Mouse (Mus musculus): ENCODE results near the gene Cdh1. TPM values are rescaled to one million over a fixed set of nuclear protein-coding genes. Genes with fewer than 3 reads are reported as not detected.

Cdh1 gene
- total RNA-seq, 1 experiment, result 254 TPM

- TF ChIP-seq CHD2 (IDR thresholded peaks at IDR 0.05; ENCODE audit: low read depth, low read length) (no peak), ZNF384 (IDR thresholded peaks at IDR 0.05; ENCODE audit: low read depth, low read length) (no peak), ZC3H11A (IDR thresholded peaks at IDR 0.05; ENCODE audit: borderline replicate concordance, low read depth, low read length) (no peak), MAFK (IDR thresholded peaks at IDR 0.05; ENCODE audit: insufficient read depth, low read depth, low read length) (no peak)
- H3K4me1 ChIP-seq (ENCODE audit: control insufficient read depth in 2 of 2, insufficient read depth in 2 of 2, low read length in 2 of 2, poor library complexity in 1 of 2), result no peaks in the 10 kb centered on the region
- H3K36me3 ChIP-seq (ENCODE audit: control insufficient read depth, insufficient read depth, low read length, poor library complexity, severe bottlenecking), result peaks cover 15% of the 10 kb centered on the region
- no peak overlapping the region for H3K27ac ChIP-seq (ENCODE audit: insufficient read depth, low read depth, low read length, poor library complexity, severe bottlenecking)
- no peaks in the 10 kb centered on the region for H3K9me3 ChIP-seq (ENCODE audit: control insufficient read depth, insufficient read depth, low read depth, low read length)
- H3K4me3 ChIP-seq (ENCODE audit: insufficient read depth in 1 of 2, low read depth in 1 of 2, low read length in 2 of 2, poor library complexity in 1 of 2, severe bottlenecking in 1 of 2), result no peak overlapping the region
- H3K9ac ChIP-seq (ENCODE audit: insufficient read depth, low read depth, low read length, poor library complexity, severe bottlenecking), result no peak overlapping the region
- no peak for DNase-seq (ENCODE audit: low read depth, low spot score)
- in situ Hi-C loops (cut with MboI; ENCODE audit: low sequenced_read_pairs in 2 of 2, unreplicated experiment in 2 of 2), result loop anchor here in 1 of 2 experiments (25.0 kb wide), 1 partner anchor 183 kb away; the partner anchor contains the start of gene Utp4
These were observed 101.2 kb downstream of the Cdh1 start for GRCm38 (mm10) chr8:106704199-106704900.

DNA sequence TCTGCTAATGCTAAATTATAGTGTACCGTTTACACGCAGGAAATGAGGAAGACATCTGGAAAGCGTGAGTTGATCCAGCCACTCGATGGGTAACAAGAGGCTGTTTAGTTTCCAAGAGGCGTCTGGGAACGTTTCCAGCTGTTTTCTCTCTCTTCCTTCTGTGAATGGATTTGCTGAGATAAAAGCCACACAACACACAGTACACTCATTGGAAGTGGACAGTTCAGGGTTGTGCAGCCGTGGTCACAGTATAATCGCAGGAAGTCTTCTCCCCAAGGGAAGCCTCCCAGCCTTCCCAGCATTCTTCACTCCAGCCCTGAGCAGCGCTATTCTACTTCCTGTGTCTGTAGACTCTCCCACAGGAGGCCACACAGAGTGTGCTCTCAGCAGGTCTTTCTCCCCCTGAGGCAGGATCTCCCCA lies 101.8 kb downstream of the Cdh1 start:
- Histone ChIP-seq H3K9ac (ENCODE audit: insufficient read depth, low read depth, low read length, poor library complexity, severe bottlenecking) (no peak overlapping the region), H3K36me3 (ENCODE audit: control insufficient read depth, insufficient read depth, low read length, poor library complexity, severe bottlenecking) (peaks cover 14% of the 10 kb centered on the region), H3K9me3 (ENCODE audit: control insufficient read depth, insufficient read depth, low read depth, low read length) (no peaks in the 10 kb centered on the region), H3K27ac (ENCODE audit: insufficient read depth, low read depth, low read length, poor library complexity, severe bottlenecking) (no peak overlapping the region), H3K4me1 (ENCODE audit: control insufficient read depth in 2 of 2, insufficient read depth in 2 of 2, low read length in 2 of 2, poor library complexity in 1 of 2) (no peaks in the 10 kb centered on the region), H3K4me3 (ENCODE audit: insufficient read depth in 1 of 2, low read depth in 1 of 2, low read length in 2 of 2, poor library complexity in 1 of 2, severe bottlenecking in 1 of 2) (no peak overlapping the region)
- no peak for DNase-seq (ENCODE audit: low read depth, low spot score)
- TF ChIP-seq ZC3H11A (IDR thresholded peaks at IDR 0.05; ENCODE audit: borderline replicate concordance, low read depth, low read length) (no peak), MAFK (IDR thresholded peaks at IDR 0.05; ENCODE audit: insufficient read depth, low read depth, low read length) (no peak), CHD2 (IDR thresholded peaks at IDR 0.05; ENCODE audit: low read depth, low read length) (no peak), ZNF384 (IDR thresholded peaks at IDR 0.05; ENCODE audit: low read depth, low read length) (no peak), HCFC1 (IDR thresholded peaks at IDR 0.05; ENCODE audit: borderline replicate concordance, insufficient read depth, low read length) (no peak)
- in situ Hi-C loops (cut with MboI; ENCODE audit: low sequenced_read_pairs in 2 of 2, unreplicated experiment in 2 of 2), result loop anchor here in 1 of 2 experiments (25.0 kb wide), 1 partner anchor 182 kb away; the partner anchor contains the start of gene Utp4

DNA sequence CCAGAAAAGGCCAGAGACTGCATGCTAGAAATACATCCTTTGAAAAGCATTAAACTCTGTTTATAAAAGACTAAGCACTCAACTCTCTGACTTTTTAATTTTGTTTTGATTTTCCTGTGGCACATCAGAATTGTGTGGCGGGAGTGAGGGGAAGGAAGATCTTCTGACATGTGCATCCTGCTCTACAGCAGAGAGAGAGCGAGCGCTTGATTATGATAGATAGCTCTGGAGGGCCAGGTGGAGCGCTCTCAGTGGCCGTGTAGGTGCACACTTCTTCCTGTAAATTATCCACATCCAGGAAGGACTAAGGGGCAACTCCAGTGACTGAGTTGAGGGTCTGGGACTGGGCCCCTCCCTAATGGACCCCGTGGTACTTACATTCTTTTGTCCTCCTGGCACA lies 103.0 kb downstream of the Cdh1 start:
- Histone ChIP-seq H3K36me3 (ENCODE audit: control insufficient read depth, insufficient read depth, low read length, poor library complexity, severe bottlenecking) (peaks cover 7% of the 10 kb centered on the region; the same call in 1 of the 2 replicates), H3K27ac (ENCODE audit: insufficient read depth, low read depth, low read length, poor library complexity, severe bottlenecking) (no peak overlapping the region), H3K4me3 (ENCODE audit: insufficient read depth in 1 of 2, low read depth in 1 of 2, low read length in 2 of 2, poor library complexity in 1 of 2, severe bottlenecking in 1 of 2) (no peak overlapping the region), H3K4me1 (ENCODE audit: control insufficient read depth in 2 of 2, insufficient read depth in 2 of 2, low read length in 2 of 2, poor library complexity in 1 of 2) (no peaks in the 10 kb centered on the region), H3K9ac (ENCODE audit: insufficient read depth, low read depth, low read length, poor library complexity, severe bottlenecking) (no peak overlapping the region), H3K9me3 (ENCODE audit: control insufficient read depth, insufficient read depth, low read depth, low read length) (no peaks in the 10 kb centered on the region)
- TF ChIP-seq MAFK (IDR thresholded peaks at IDR 0.05; ENCODE audit: insufficient read depth, low read depth, low read length), result no peak
- no peak for TF ChIP-seq CHD2 (IDR thresholded peaks at IDR 0.05; ENCODE audit: low read depth, low read length)
- no peak for TF ChIP-seq HCFC1 (IDR thresholded peaks at IDR 0.05; ENCODE audit: borderline replicate concordance, insufficient read depth, low read length)
- no peak for TF ChIP-seq ZC3H11A (IDR thresholded peaks at IDR 0.05; ENCODE audit: borderline replicate concordance, low read depth, low read length)
- TF ChIP-seq ZNF384 (IDR thresholded peaks at IDR 0.05; ENCODE audit: low read depth, low read length), result no peak
- DNase-seq (ENCODE audit: low read depth, low spot score), result no peak
- in situ Hi-C loops (cut with MboI; ENCODE audit: low sequenced_read_pairs in 2 of 2, unreplicated experiment in 2 of 2), result loop anchor here in 1 of 2 experiments (25.0 kb wide), 1 partner anchor 181 kb away; the partner anchor contains the start of gene Utp4

DNA sequence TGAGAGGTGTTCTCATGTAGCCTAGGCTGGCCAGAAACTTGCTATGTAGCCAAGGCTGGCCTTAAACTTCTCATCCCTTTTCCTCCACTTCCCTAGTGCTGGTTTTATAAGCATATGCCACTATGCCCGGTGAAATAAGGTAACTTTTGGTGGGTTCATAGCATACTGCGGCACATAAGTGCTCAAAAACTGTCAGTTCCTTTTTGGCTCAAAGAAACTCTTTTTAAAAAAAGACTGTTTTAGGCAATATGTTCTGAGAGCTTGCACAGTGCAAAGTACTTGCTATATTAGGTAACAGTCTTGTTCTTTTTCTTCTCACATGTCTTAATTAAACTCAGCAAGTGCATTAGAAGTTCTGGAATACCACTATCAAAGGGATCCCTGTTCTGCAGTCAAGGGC lies 106.9 kb downstream of the Cdh1 start:
- H3K4me3 ChIP-seq (ENCODE audit: insufficient read depth in 1 of 2, low read depth in 1 of 2, low read length in 2 of 2, poor library complexity in 1 of 2, severe bottlenecking in 1 of 2), result no peak overlapping the region
- no peak overlapping the region for H3K27ac ChIP-seq (ENCODE audit: insufficient read depth, low read depth, low read length, poor library complexity, severe bottlenecking)
- in situ Hi-C loops (cut with MboI; ENCODE audit: low sequenced_read_pairs in 2 of 2, unreplicated experiment in 2 of 2), result loop anchor here (10.0 to 25.0 kb wide), 2 partner anchors 175 to 177 kb away; partner anchors contain the start of gene Utp4 (in 1 of the 2)
- H3K36me3 ChIP-seq (ENCODE audit: control insufficient read depth, insufficient read depth, low read length, poor library complexity, severe bottlenecking), result peaks cover 5% of the 10 kb centered on the region; the same call in 1 of the 2 replicates
- no peak overlapping the region for H3K9ac ChIP-seq (ENCODE audit: insufficient read depth, low read depth, low read length, poor library complexity, severe bottlenecking)
- TF ChIP-seq ZC3H11A (IDR thresholded peaks at IDR 0.05; ENCODE audit: borderline replicate concordance, low read depth, low read length), result no peak
- no peak for TF ChIP-seq HCFC1 (IDR thresholded peaks at IDR 0.05; ENCODE audit: borderline replicate concordance, insufficient read depth, low read length)
- no peak for DNase-seq (ENCODE audit: low read depth, low spot score)
- H3K9me3 ChIP-seq (ENCODE audit: control insufficient read depth, insufficient read depth, low read depth, low read length), result no peaks in the 10 kb centered on the region
- no peaks in the 10 kb centered on the region for H3K4me1 ChIP-seq (ENCODE audit: control insufficient read depth in 2 of 2, insufficient read depth in 2 of 2, low read length in 2 of 2, poor library complexity in 1 of 2)
